Mouse (Mus musculus) lung, adult 18-20 months (tissue): ENCODE data around the gene Ern1.
A peak's percentile ranks its signal among the peaks of the same experiment; 100 is the strongest.
"Not testable (repeated sequence)": the region's sequence is repeated elsewhere in the genome, so short reads cannot be mapped to it uniquely, and the experiment has no call there.

Experiments used
- DNase-seq, 2 experiments: peaks; one replicate each; pipeline ENCODE4 v3.0.0; 2022; ENCODE audit warnings: mixed read lengths in 2 of 2

The Ern1 gene

DNA sequence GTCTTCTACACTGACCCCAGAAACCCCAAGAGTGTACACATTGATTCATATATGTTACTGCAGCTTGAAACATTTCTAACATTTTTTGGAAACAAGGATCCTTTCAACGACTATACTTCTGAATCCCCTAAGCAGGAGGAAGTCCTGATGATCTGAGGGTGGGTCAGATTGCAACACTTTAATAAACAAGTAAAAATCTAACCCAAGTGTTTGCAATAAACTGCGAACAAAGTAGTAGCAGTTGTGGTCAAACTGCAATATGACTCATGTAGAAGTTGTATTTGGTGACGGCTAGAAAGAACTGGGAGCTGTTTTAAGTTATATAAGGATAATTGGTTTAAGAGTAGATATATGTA, 7.1 kb downstream of the Ern1 start:
- DNase-seq: no peak

DNA sequence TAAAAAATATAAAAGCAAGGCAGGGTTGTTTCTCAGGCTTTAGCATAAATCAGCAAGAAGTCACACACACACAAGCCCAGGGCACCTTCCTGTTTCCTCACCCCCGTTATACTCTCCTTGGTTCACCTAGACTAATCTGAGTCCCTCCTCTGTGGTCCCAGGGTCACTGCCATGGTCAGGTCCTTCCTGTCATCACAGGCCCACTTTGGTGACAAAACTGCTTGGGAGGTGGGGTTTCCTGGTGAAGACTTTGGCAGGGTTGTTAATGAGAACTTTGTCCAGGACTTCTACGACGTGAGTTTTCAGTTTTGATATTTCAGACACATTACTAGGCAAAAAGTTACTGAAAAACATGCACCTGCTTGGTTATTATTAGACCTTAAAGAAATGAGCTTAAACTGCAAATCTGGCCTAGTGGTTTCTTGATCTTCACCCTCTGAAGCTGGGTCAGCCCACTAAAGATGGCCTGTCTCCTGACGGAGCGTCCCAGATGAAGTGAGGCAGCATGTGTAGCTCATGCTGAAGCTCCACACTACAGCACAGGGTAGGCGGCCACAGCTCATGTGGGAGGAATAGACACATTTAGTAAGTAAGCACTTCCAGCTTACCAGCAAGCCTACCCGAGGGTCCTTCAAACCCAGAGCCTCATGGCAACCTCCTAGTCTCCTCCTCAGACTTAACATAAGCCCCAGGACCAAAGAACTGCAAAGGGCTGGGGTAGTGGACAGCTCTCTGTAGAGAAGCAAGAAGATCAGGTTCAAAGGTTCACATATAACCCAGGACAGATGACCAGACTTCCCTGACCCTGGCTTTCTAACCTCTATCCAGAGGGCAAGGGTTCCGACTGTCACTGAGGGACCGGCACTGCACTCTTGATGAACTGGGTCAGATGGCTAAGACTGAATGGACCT, 7.8 kb downstream of the Ern1 start:
- DNase-seq: no peak

DNA sequence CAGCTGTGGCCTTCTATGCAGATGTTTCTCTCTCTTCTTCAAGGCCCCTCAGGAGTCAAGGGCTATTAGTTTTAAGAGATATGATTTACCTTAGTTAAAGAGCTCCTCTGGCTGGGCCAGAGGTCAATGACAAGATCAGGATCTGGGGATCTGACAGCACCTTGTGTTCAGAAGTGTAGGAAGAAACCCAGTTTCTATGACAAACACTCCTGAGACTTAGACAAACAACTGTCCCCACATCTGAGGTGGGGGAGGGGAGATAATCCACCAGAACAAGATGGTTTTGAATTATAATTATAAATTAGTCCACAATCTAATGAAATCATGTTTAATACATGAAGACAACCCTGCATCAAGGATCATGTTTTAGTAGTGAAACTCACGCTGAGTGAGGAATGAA, 8.9 kb downstream of the Ern1 start:
- no peak for DNase-seq

DNA sequence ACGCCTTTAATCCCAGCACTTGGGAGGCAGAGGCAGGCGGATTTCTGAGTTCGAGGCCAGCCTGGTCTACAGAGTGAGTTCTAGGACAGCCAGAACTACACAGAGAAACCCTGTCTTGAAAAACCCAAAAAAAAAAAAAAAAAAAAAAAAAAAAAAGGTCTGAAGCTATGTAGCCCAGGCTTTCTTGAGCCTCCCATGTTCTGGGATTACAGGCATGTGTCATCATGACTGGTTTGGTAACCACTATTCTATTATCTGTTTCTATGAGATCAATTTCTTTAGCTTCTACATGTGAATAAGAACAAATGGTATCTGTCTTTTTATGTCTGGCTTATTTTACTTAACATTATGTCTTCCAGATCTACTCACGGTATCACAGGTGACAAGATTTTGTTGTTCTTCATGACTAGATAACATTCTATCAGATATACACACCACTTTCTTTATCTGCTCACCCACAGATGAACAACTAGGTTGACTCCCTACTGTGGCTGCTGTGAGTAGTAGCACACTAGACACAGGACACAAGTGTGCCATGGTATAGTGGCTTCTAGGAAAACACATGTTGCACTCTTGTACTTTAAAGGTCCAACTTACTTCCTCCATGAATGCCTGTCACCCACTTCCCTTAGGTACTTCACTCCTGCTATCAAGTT, 10.0 kb downstream of the Ern1 start:
- no peak for DNase-seq

DNA sequence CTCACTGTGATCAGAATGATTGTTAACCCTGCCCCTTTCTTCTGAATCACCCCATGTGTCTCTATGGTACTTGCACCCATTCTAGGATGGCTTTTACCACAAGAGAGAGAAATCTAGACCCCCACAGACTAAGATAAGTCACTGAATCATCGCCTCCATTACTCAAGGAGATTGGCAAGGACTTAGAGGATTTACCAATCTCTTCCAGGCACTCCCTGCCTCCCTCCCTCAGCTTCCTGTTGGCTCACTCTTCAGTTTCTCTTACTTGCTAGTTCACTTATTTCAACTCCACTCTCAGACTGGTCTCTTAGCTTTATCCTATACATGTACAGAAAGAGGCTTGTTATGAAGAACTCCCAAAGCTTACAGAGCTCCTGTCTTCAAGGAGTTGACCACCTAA, 12.3 kb downstream of the Ern1 start:
- peak in 1 of 2 experiments; percentile 38 for DNase-seq

DNA sequence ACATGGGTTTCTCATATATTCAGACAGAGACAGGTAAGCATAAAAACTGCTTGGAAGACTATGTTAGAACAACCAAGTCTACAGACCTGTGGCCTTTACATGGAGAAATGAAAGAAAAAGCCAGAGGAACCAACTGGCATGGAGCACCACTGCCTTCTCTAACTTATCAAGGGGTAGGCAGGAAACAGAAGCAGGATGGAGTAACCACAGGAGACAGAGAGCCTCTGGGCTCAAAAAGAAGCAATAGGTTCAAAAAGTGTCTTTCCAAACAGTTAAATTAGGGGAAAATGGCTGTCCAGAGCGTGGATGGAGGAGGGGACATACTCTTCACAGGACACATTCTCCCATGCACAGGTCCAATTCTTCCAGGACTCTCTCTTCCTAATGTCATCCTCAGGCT, 16.0 kb downstream of the Ern1 start:
- DNase-seq: no peak

DNA sequence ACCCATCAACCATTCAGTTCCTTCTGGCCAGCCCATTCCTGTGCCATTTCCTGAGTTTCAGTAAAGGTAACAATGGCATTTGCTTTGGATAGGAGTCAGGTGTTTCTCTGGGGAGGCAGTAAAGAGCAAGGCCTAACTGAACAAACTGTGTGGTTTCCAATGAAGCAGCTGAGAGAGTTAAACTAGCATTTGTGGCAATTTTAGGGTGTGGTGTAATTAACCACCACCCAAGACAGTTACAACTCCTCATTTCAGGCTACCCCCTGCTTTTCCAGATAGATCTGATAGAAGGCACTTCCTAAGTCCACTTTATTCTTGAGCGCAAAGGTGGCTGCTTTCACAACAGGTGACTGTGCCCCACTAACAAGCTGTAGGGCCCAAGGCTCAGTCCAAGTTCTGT, 19.1 kb downstream of the Ern1 start:
- DNase-seq: no peak

DNA sequence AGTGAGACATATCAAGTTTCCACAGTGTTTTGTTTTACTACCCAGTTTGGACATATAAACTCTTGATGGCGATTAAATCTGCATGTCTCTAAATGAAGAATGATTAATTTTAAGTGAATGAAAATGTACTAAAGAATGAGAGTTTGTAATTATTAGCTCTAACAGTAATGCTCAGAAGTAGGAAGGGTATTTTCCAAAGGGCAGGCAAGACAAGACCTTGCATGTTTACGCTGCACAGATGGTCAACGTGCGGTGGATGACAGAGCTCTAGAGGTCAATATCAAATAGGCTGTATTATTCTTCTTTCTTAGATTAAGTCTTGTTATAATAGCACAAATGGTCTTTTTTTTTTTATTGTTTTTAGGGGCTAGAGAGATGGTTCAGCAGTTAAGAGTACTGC, 21.7 kb downstream of the Ern1 start:
- no peak for DNase-seq

DNA sequence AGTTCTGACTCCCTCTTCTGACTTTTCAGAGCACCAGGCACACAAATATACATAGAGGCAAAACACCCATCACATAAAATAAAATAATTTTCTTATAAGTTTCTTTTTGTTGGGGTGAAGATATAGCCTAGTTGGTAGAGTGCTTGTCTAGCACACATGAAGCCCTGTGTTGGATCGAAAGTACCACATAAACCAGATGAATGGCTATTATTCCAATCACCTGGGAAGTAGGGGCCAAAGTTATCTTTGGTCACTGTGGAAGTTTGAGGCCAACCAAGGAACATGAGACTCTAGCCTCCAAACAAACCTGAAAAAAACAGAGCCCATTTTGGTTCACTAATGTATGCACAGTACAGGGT, 22.1 kb downstream of the Ern1 start:
- no peak for DNase-seq

DNA sequence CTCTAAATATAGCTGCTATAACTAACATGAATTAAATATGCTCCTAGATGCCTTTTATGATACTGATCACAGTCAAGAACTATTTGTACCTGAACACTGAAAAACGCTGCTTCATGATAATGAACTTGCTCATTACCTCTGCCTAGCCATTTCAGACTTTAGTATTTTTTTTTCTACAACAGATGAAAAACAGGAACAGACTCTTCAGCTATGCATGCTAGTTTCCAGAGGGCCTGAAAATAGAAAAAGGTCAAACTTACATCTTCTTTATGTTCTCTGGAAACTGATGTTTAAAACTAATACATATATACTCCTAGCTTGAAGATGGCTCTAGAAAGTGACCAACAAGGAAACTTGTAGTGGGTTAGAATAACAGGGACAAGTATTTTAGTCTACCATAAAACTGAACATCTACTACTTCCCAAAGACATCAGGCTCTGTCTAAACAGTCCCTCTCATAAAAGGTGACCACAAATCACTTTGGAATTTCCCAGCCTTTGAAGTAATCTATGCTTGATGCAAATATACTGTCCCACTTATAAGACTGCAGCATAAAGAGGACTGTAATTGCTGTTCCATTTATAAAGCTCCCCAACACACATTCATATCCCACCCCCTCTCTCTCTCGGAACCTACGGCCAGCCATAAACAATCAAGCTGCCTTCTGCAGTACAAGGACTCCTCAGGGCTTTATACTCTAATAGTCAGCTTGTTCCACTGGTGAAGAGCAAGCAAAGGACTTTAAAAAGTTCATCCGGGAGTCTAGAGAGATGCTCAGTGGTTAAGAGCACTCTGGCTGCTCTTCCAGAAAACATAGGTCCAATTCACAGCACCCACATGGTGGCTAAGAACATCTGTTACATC, 22.7 kb downstream of the Ern1 start:
- DNase-seq: no peak

DNA sequence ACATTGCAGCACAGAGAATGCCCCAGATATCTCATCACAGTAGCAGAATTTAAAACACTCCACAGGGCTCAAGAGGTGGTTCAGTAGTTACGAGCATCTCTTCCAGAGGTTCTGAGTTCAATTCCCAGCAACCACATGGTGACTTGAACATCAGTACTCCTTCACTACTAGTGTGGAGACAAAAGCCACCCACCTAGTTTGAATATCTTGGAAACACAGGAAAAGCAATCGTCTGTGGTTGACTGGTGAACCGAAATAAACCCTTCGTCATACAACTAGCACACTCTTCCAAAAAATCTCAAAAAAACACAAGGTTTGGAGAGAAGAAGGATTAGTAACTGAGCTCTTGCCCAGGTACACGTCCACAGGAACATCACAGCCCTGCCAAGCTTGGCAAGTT, 23.8 kb downstream of the Ern1 start:
- DNase-seq: no peak

DNA sequence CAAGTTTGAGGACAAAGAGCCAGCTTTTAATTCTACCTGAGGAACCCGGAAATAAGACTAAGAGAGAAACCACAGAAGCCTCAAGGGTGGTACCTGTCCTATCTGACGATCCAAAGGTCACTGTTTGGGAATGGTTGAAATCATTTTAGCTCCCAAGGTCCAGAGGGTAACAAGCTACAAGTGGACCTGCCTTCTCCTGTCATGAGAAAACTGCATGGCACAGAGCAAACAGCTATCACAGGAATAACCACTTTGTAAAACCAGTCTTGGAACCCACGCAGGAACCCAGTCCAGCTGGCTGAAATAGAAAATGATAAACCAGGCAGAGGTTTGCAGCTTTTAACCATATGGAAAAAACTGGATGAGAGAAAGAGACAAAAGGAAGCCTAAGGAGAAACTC, 25.3 kb downstream of the Ern1 start:
- DNase-seq: no peak

DNA sequence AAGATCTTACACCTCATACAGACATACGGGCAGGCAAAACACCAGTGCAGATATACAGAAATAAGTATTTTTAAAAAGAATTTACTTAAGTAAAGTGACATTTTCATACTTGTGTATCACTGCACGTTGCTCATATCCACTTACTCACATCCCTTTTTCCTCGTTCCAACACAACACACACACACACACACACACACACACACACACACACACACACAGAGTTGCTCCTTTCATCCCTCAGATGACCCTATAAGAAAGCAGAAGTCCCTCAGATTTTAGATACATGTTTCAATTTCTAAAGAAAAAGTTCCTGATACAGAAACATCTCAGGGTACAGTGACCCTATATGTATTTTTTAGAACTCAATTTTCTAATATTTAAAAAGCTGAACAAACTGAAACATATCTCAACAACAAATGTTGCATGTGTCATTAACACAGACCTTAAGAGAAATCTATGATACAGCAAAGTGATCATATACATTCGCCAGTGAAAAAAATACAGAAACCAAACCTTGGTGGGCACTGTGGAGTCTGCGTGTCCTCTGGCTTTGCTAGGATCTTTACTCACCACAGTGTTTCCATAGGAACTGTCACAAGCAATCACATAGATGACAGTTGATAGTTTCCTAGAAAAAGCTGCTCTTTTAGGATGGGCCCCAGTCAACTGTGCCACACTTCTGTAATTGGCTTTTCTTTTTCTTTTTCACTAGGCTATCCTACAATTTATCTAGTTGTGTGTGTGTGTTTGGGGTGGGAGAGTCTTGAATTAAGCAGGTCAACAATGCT, 26.3 kb downstream of the Ern1 start:
- no peak for DNase-seq

DNA sequence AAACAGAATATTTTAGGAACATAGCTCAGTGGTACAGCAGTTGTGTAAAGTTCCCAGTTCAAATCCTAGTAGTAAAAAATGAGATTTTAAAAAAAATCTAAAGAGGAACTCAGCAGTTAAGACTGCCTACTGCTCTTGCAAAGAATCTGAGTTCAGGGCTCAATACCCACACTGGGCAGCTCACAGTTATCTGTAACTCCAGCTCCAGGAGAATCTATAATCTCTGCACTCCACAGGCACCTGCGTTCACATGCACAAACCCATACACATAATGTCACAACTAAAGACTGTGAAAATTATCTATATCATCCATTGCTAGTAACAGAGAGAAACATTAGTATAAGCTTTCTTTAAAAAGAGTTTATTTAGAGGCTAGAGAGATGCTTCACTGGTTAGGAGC, 27.0 kb downstream of the Ern1 start:
- DNase-seq: no peak

DNA sequence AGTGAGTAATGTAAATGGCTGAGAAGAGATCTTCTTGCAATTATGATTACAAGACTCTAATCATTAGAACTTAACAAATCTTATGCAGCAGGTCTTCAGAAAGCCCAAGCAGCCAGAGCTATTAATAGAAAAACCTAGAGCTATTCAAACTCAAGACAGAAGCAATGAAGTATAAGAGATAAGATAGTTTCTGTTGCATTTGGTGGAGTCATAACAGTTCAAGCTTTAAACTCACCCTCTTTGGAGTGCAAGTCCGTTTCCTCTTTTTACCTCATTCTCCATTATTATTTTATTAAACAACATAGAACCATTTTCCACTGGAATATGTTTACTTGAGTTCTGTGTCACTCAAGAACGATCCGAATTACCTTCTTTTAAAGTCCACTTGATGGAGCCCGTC, 29.1 kb downstream of the Ern1 start:
- no peak for DNase-seq

DNA sequence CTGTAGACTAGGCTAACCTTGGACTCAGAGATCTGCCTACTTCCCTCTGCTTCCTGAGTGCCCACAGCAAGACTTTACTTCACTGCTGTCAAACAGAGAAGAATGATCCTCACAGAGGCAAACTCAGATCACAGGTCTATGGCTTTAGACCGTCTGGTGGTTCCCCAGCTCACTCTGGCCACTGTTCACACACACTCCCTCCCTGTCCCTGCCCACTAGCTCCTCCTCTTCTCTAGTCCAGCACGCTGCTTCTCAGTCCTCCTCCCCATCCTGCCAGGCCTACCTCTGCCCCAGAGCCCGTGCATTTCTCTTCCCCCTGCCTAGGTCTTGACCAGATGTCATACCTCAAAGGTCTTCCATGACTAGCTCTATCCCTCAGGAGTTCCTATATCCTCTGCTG, 44.0 kb downstream of the Ern1 start:
- no peak for DNase-seq

DNA sequence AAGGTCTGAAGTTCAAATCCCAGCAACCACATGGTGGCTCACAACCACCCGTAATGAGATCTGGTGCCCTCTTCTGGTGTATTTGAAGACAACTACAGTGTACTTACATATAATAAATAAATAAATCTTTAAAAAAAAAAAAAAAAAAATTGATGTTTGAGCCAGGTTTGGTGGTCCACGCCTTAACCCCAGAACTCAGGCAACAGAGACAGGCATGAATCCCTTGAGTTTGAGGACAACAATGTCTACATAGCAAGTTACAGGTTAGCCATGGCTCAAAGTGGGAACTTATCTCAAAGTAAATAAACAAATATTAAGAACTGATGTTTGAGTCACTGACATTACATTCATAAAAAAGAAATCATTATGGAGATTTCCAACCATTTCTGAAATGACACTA, 45.1 kb downstream of the Ern1 start:
- DNase-seq: not testable (repeated sequence)

DNA sequence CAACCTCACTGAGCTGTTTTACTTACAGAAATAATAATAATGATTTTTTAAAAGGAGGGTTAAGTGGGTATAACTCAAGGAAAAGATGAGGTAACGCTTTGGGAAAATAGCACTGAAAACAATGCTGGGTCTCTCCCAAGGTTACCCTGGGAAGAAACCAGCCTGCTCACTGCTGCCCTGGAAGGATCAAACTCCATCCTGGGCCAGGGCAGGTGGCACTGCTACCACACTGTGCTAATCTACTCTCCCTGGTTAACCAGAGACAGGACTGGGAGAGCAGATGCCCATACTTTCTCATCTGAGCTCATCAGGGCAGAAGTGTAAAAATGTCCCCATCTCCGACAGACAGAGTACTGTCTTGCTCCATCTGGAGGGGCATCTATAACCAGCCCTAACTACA, 47.3 kb downstream of the Ern1 start:
- DNase-seq: no peak

DNA sequence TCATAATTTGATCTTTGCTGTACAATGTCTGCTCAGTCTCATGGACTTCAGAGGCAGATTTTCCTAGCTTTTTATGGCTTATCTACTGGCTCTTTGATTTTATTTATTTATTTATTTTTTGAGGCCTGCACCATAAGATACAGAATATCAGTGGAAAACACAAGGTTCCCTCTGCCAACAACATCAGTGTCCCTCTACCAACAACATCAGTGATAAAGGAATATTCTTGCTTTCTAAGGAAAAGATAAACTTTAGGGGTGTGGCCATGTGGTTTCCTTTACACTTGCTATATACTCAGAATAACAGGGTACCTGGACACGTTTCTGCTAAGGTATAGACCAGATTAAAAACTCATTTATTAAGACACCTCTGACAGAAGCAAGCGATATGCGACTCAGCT, 48.3 kb downstream of the Ern1 start:
- DNase-seq: no peak

DNA sequence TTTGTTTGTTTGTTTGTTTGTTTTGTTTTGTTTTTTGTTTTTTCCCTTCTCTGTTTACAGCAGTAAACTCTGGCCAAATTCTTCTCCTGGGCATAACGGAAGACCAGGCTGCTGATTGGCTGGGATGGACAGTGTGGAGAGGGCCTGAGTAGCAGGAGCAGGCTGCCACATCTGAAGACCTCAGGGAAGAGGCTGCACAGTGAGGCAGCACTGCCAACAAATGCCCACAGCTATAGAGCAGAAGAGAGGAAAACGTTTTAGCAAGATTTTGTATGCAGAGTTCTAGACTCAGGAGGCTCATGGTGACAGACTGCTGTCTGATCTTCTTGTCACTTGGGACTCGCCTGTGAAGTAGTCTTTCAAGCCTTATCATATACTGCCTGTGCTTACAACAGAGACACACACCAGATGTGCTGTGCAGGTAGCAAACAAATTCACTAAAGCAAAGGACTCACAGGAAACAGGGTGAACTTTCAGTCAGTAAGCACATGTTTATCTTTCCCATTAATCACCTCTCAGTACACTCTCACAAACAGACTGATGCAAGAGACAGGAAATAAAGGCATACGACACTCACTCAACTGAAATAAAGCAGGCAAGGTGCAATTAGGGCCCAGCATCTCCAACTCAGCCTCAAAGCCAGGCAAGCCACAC, 49.0 kb downstream of the Ern1 start:
- no peak for DNase-seq

DNA sequence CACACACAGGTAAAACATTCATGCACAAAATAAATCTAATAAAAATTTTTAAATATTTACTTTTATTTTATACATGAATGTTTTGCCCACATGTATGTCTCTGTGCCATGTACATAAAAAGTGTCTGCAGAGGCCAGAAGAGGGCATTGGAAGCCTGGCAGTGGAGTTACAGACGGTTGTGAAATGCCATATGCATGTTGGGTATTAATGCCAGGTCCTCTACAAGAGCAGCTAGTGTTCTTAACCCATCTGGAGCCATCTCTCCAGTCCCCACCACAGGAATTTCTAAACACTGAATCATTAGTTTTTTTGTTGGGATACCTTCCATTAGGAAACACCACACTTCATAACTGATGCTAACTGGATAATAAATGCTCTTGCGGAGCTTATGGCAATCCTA, 50.1 kb downstream of the Ern1 start:
- DNase-seq: no peak

DNA sequence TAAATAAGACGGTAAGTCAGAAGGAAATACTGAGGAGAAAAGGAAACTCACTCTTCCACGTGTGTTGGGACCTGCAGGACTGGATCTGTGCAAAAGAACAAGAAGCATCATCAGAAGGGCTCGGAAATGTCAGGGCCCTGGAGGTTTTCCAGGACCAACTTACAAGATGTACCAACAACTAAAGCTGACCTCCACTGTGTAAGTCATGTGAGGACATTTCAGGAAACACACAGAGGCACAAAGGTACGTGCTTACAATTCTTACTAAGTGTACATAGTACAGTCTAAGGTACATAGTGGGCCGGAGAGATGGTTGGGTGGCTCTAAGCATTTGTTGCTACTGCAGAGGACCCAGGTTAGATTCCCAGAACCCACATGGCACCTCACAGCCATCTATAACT, 50.6 kb downstream of the Ern1 start:
- peak in 1 of 2 experiments; percentile 37 for DNase-seq
